Mouse (Mus musculus): ENCODE measurements around the gene Rrp12. TPM values are rescaled to one million over a fixed set of nuclear protein-coding genes. Genes with fewer than 3 reads are reported as not detected.

Rrp12 gene
- polyA plus RNA-seq, 1 experiment from 2014 or later = 4.7 TPM

DNA sequence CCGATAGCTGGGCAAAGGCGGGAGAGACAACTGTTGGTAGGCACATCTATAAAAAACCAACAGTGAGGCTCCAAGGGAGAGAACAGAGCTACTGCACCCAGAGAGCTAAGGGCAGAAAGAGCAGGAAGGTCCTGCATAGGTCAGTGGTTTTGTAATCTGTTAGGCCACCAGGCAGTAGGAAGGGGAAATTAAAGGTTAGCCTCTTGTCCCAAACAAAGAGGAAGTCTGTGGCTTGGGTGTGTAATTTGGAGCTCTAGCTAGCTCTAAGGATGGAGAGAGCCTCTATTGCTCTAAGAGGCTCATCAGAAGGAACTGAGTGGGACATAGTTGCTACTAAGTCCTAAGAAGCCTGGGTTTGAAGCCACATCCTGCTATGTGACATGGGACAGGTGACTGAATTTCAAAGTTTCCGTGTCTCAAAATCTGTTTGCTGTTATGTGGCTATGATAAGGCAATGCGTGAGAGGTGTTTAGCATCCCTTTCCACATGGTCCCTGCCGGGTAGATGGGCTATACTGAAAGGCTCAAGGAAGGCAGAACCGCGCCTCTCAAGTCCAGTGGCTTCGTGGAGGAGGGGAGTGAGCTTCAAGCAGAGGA lies 4.6 kb upstream of the Rrp12 start:
- Histone ChIP-seq H3K36me3 (ENCODE audit: control insufficient read depth, insufficient read depth) (no peaks in the 10 kb centered on the region), H3K4me2 (replicated peaks; ENCODE audit: low read depth) (no peak overlapping the region), H3K4me1 (replicated peaks; ENCODE audit: control insufficient read depth, insufficient read depth, low read length) (no peaks in the 10 kb centered on the region), H3K4me3 (ENCODE audit: low read depth, low read length) (no peak overlapping the region), H3K9me3 (ENCODE audit: control insufficient read depth) (no peaks in the 10 kb centered on the region), H3K27ac (ENCODE audit: low read depth, low read length) (no peak overlapping the region), H3K9ac (ENCODE audit: low read depth, low read length) (no peak overlapping the region), H3K27me3 (replicated peaks; ENCODE audit: control insufficient read depth, insufficient read depth, low read length) (no peaks in the 10 kb centered on the region)
- WGBS = 82% methylated on average over 8 of the region's 8 CpGs
- no peak for ATAC-seq
- no peak for TF ChIP-seq CTCF (IDR thresholded peaks at IDR 0.05; ENCODE audit: low read depth)

DNA sequence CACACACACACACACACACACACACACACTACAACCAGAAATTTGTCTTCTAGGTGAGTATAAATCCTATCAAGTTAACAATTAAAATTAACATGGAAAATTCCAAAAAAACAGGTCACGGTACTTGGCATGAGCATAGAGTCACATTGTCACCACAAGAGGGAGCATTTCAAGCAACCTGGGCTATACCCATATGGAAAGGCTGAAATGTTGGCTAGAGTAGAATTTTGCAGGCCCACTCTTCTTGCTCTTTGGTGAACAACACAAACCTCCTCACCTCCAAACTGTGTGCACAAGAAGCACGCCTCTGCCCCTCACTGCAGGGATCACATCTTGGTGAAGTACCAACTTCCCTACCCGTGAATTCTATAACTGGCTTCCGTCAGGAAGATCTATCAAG lies 2.9 kb upstream of the Rrp12 start:
- no peak overlapping the region for H3K4me2 ChIP-seq (replicated peaks; ENCODE audit: low read depth)
- H3K27me3 ChIP-seq (replicated peaks; ENCODE audit: control insufficient read depth, insufficient read depth, low read length) = no peaks in the 10 kb centered on the region
- H3K4me1 ChIP-seq (replicated peaks; ENCODE audit: control insufficient read depth, insufficient read depth, low read length) = peaks cover 9% of the 10 kb centered on the region; the same call in 1 of the 2 replicates
- TF ChIP-seq CTCF (IDR thresholded peaks at IDR 0.05; ENCODE audit: low read depth) = peak; percentile 85
- ATAC-seq = no peak
- no peaks in the 10 kb centered on the region for H3K36me3 ChIP-seq (ENCODE audit: control insufficient read depth, insufficient read depth)
- H3K4me3 ChIP-seq (ENCODE audit: low read depth, low read length) = no peak overlapping the region
- no peak overlapping the region for H3K9ac ChIP-seq (ENCODE audit: low read depth, low read length)
- no peak overlapping the region for H3K27ac ChIP-seq (ENCODE audit: low read depth, low read length)
- H3K9me3 ChIP-seq (ENCODE audit: control insufficient read depth) = no peaks in the 10 kb centered on the region
- WGBS = 59% methylated on average over 4 of the region's 4 CpGs

DNA sequence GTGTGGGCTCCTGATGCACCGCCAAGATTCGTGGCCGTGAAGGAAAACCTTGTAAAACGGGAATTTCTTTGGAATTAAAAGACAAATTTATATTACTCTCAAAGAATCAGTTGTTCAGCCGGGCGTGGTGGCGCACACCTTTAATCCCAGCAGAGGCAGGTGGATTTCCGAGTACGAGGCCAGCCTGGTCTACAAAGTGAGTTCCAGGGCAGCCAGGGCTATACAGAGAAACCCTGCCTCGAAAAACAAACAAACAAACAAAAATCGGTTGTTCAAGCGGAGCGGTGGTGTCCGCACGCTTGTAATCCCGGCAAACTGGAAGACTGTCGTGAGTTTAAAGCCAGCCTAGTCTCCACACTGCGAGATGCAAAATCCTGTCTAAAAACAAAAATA lies 342 bp upstream of the Rrp12 start:
- H3K27me3 ChIP-seq (replicated peaks; ENCODE audit: control insufficient read depth, insufficient read depth, low read length) = no peaks in the 10 kb centered on the region
- H3K4me3 ChIP-seq (ENCODE audit: low read depth, low read length) = peak overlapping the region; percentile 87
- no peak overlapping the region for H3K27ac ChIP-seq (ENCODE audit: low read depth, low read length)
- peaks cover 9% of the 10 kb centered on the region; the same call in 1 of the 2 replicates for H3K4me1 ChIP-seq (replicated peaks; ENCODE audit: control insufficient read depth, insufficient read depth, low read length)
- no peak for ATAC-seq
- TF ChIP-seq CTCF (IDR thresholded peaks at IDR 0.05; ENCODE audit: low read depth) = no peak
- H3K4me2 ChIP-seq (replicated peaks; ENCODE audit: low read depth) = peak overlapping the region; percentile 95
- WGBS = 15% methylated on average over 18 of the region's 18 CpGs
- H3K9ac ChIP-seq (ENCODE audit: low read depth, low read length) = peak overlapping the region; percentile 46; the same call in 1 of the 2 replicates
- peaks cover 4% of the 10 kb centered on the region; the same call in 1 of the 2 replicates for H3K36me3 ChIP-seq (ENCODE audit: control insufficient read depth, insufficient read depth)
- H3K9me3 ChIP-seq (ENCODE audit: control insufficient read depth) = no peaks in the 10 kb centered on the region

DNA sequence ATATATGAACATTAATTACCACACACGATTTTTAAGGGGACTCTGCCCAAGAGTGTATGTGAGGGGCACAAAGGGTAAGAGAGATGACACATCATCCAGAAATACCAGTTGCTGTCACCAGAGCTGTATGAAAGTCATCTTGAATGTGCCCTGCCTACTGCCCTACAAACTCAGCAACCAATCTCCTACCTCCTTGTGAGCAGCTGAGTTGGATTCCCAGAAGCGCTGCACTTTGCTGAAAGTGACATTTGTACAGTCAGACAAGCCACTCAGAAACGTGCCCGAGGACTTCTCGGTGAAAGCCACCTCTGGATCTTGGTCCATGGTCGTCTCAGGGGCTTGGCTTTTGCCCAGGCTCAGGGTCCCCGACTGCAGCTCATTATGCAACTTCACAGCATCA lies 1.0 kb downstream of the Rrp12 start:
- ATAC-seq = peak; percentile 15; the same call in 1 of the 2 replicates
- H3K4me2 ChIP-seq (replicated peaks; ENCODE audit: low read depth) = peak overlapping the region; percentile 95
- 27% methylated on average over 7 of the region's 7 CpGs for WGBS
- H3K9ac ChIP-seq (ENCODE audit: low read depth, low read length) = peak overlapping the region; percentile 46; the same call in 1 of the 2 replicates
- peaks cover 7% of the 10 kb centered on the region; the same call in 1 of the 2 replicates for H3K36me3 ChIP-seq (ENCODE audit: control insufficient read depth, insufficient read depth)
- H3K27ac ChIP-seq (ENCODE audit: low read depth, low read length) = peak overlapping the region; percentile 70; the same call in 1 of the 2 replicates
- H3K27me3 ChIP-seq (replicated peaks; ENCODE audit: control insufficient read depth, insufficient read depth, low read length) = no peaks in the 10 kb centered on the region
- H3K9me3 ChIP-seq (ENCODE audit: control insufficient read depth) = no peaks in the 10 kb centered on the region
- H3K4me1 ChIP-seq (replicated peaks; ENCODE audit: control insufficient read depth, insufficient read depth, low read length) = peaks cover 9% of the 10 kb centered on the region; the same call in 1 of the 2 replicates
- TF ChIP-seq CTCF (IDR thresholded peaks at IDR 0.05; ENCODE audit: low read depth) = no peak
- peak overlapping the region; percentile 87 for H3K4me3 ChIP-seq (ENCODE audit: low read depth, low read length)

DNA sequence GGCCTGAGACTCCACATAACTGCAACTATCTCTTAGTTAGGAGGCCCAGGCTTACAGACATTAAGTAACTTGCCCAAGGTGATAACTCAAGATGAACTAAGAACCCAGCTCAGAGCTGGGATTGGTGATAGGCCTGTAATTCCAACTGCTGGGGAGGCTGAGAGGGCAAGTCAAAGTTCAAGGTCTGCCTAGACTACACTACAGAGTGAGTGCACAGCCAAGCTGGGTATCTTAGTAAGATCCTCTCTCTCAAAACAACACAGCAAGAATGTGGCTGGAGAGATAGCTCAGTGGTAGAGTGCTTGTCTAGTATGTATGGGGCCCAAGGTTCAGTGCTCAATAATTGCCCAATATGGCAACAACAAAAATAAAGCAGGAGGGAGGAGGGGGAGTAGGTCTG lies 7.8 kb downstream of the Rrp12 start:
- H3K9ac ChIP-seq (ENCODE audit: low read depth, low read length) = no peak overlapping the region
- peaks cover 37% of the 10 kb centered on the region for H3K36me3 ChIP-seq (ENCODE audit: control insufficient read depth, insufficient read depth)
- no peaks in the 10 kb centered on the region for H3K27me3 ChIP-seq (replicated peaks; ENCODE audit: control insufficient read depth, insufficient read depth, low read length)
- no peak overlapping the region for H3K4me3 ChIP-seq (ENCODE audit: low read depth, low read length)
- H3K9me3 ChIP-seq (ENCODE audit: control insufficient read depth) = no peaks in the 10 kb centered on the region
- 0 out of 2 replicates have a peak, but pooled peaks cover 2% of the 10 kb centered on the region for H3K4me1 ChIP-seq (replicated peaks; ENCODE audit: control insufficient read depth, insufficient read depth, low read length)
- no peak overlapping the region for H3K4me2 ChIP-seq (replicated peaks; ENCODE audit: low read depth)
- H3K27ac ChIP-seq (ENCODE audit: low read depth, low read length) = peak overlapping the region; percentile 68
- no peak for TF ChIP-seq CTCF (IDR thresholded peaks at IDR 0.05; ENCODE audit: low read depth)
- ATAC-seq = peak; percentile 84

DNA sequence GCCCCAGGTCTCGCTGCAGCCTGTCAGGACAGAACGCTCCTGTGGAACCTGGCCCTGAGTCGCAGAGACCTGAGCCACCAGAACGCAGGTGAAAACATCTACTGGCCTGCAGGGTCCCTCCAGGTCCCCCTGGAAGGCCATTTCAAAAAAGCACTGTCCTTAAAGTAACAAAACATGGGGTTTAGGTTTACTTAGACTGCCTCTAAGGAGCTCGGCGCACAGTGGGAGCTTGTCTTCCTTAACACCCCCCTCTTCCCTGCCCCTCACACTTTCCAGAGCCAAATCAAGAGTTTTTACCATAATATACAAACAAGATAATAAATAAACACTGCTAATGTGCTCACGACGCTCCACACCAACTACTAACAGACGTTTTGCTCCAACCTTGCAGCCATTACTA lies 12.1 kb downstream of the Rrp12 start:
- H3K36me3 ChIP-seq (ENCODE audit: control insufficient read depth, insufficient read depth) = peaks cover 55% of the 10 kb centered on the region
- no peak for ATAC-seq
- no peak overlapping the region for H3K9ac ChIP-seq (ENCODE audit: low read depth, low read length)
- TF ChIP-seq CTCF (IDR thresholded peaks at IDR 0.05; ENCODE audit: low read depth) = no peak
- H3K27ac ChIP-seq (ENCODE audit: low read depth, low read length) = no peak overlapping the region
- no peaks in the 10 kb centered on the region for H3K9me3 ChIP-seq (ENCODE audit: control insufficient read depth)
- 93% methylated on average over 9 of the region's 9 CpGs for WGBS
- H3K27me3 ChIP-seq (replicated peaks; ENCODE audit: control insufficient read depth, insufficient read depth, low read length) = no peaks in the 10 kb centered on the region
- H3K4me3 ChIP-seq (ENCODE audit: low read depth, low read length) = no peak overlapping the region
- H3K4me2 ChIP-seq (replicated peaks; ENCODE audit: low read depth) = no peak overlapping the region
- H3K4me1 ChIP-seq (replicated peaks; ENCODE audit: control insufficient read depth, insufficient read depth, low read length) = 0 out of 2 replicates have a peak, but pooled peaks cover 2% of the 10 kb centered on the region

All from intestine, postnatal 0 days (tissue).